In the genomic region with DNA sequence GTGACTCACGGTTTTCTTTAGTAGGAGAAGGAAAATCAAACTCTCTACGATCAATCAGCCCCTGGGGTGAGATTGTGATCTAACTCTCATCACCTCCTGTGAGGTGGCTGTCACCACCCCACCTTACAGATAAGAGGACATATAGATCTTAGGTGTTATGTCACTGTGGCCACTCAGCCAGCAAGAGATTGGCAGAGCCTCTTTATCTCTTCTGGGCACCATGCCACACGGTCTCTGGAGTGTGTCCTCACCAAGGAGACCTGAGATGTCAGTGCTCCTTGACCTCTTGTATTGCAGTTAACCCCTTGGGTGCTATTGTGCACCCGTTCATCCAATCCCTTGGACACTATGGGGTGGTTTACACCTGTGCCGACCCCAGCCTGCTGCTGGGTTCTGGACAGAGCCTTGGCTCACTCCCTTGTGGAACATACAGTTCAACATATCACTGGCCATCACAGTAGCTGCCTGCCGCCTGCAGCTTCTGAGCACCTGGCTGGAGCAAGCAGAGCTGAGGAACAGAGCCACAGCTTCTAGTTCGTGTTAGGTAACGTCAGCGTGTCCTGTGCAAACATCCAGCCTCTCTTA, we compare ENCODE assay signal across 14 mouse cellular contexts. TPM values are rescaled to one million over a fixed set of nuclear protein-coding genes. Genes with fewer than 3 reads are reported as not detected.
DNase-seq lines count a peak whose midpoint lies in the region; ATAC-seq and TF ChIP-seq lines count a peak whose summit lies in the region.
"Had no signal": no experiment of that assay in that cellular context is flagged by ENCODE, and none has a peak within 500 bp of the region (broad histone marks: within the 10 kb centered on the region; RNA-seq: fewer than 3 reads in every experiment).

No protein-coding gene starts in this region.

- no peaks in the 10 kb centered on the region for H3K9me3 ChIP-seq in heart, embryonic 13.5 days
- no peaks in the 10 kb centered on the region for H3K9me3 ChIP-seq in lung, embryonic 16.5 days (ENCODE audit: control insufficient read depth, low read length)
- H3K9me3 ChIP-seq in limb, embryonic 10.5 days (replicated peaks): no peaks in the 10 kb centered on the region
- H3K9me3 ChIP-seq: embryonic facial prominence, embryonic 15.5 days; intestine, embryonic 15.5 days; neural tube, embryonic 15.5 days had no signal

- H3K4me2 ChIP-seq in heart, embryonic 13.5 days: no peak overlapping the region
- no peak overlapping the region for H3K4me2 ChIP-seq in lung, embryonic 16.5 days (ENCODE audit: low read depth, low read length)
- H3K4me2 ChIP-seq: embryonic facial prominence, embryonic 15.5 days; intestine, embryonic 15.5 days; neural tube, embryonic 15.5 days had no signal

- WGBS in heart, embryonic 13.5 days: 42% methylated on average over 9 of the region's 9 CpGs
- 49% methylated on average over 9 of the region's 9 CpGs for WGBS in lung, embryonic 16.5 days
- WGBS in lung, adult 2 months: 63% methylated on average over 9 of the region's 9 CpGs
- 79% methylated on average over 9 of the region's 9 CpGs for WGBS in limb, embryonic 10.5 days

- H3K9ac ChIP-seq in heart, embryonic 13.5 days: peak overlapping the region; percentile 81; the same call in 1 of the 2 replicates
- H3K9ac ChIP-seq in lung, embryonic 16.5 days (ENCODE audit: low read length): no peak overlapping the region
- H3K9ac ChIP-seq: embryonic facial prominence, embryonic 15.5 days; intestine, embryonic 15.5 days; liver, embryonic 14.5 days; neural tube, embryonic 15.5 days had no signal

- no peak for TF ChIP-seq POLR2A in lung, adult 2 months (IDR thresholded peaks at IDR 0.05; ENCODE audit: borderline replicate concordance, extremely low read depth, low read depth, low read length)

- H3K36me3 ChIP-seq in heart, embryonic 13.5 days: no peaks in the 10 kb centered on the region
- H3K36me3 ChIP-seq in lung, embryonic 16.5 days (ENCODE audit: control insufficient read depth, insufficient read depth, low read length): no peaks in the 10 kb centered on the region
- H3K36me3 ChIP-seq in limb, embryonic 10.5 days: no peaks in the 10 kb centered on the region
- H3K36me3 ChIP-seq: embryonic facial prominence, embryonic 15.5 days; intestine, embryonic 15.5 days; neural tube, embryonic 15.5 days had no signal

- no peak for ATAC-seq in heart, embryonic 13.5 days (ENCODE audit: extremely low read depth, insufficient number of reproducible peaks, low FRiP score, low TSS enrichment)
- no peak for ATAC-seq in lung, embryonic 16.5 days (ENCODE audit: low read depth)
- no peak for ATAC-seq in frontal cortex, adult (ENCODE audit: low TSS enrichment)
- ATAC-seq: intestine, embryonic 15.5 days had no signal

- H3K4me1 ChIP-seq in heart, embryonic 13.5 days: peaks cover 49% of the 10 kb centered on the region
- peaks cover 21% of the 10 kb centered on the region for H3K4me1 ChIP-seq in lung, embryonic 16.5 days (replicated peaks; ENCODE audit: control insufficient read depth, insufficient read depth, low read length)
- peaks cover 21% of the 10 kb centered on the region for H3K4me1 ChIP-seq in lung, adult 2 months (ENCODE audit: control insufficient read depth, insufficient read depth, low read length)
- peaks cover 41% of the 10 kb centered on the region for H3K4me1 ChIP-seq in limb, embryonic 10.5 days

- no peak for TF ChIP-seq CTCF in lung, adult 2 months (IDR thresholded peaks at IDR 0.05; ENCODE audit: insufficient read depth, low read length)

- H3K27ac ChIP-seq in heart, embryonic 13.5 days (replicated peaks): peak overlapping the region; percentile 93
- peak overlapping the region; percentile 88; the same call in 1 of the 2 replicates for H3K27ac ChIP-seq in lung, embryonic 16.5 days (ENCODE audit: low read length)
- peak overlapping the region; percentile 15; the same call in 1 of the 2 replicates for H3K27ac ChIP-seq in limb, embryonic 10.5 days
- H3K27ac ChIP-seq: embryonic facial prominence, embryonic 15.5 days; liver, embryonic 14.5 days had no signal

- DNase-seq in adrenal gland, postnatal 14 days: peak; percentile 64
- no peak for DNase-seq in adrenal gland, postnatal 10 days
- DNase-seq in heart, adult 18-20 months: no peak
- no peak for DNase-seq in lung, adult 2 months
- DNase-seq in limb, embryonic 10.5 days (ENCODE audit: low spot score): no peak
- DNase-seq: adrenal gland, adult 8-10 months; thymus, adult 18-20 months had no signal

- no peak overlapping the region for H3K4me3 ChIP-seq in heart, embryonic 13.5 days
- H3K4me3 ChIP-seq in lung, embryonic 16.5 days (ENCODE audit: low read length): no peak overlapping the region
- no peak overlapping the region for H3K4me3 ChIP-seq in lung, adult 2 months (replicated peaks; ENCODE audit: extremely low read depth, low read depth, low read length)
- H3K4me3 ChIP-seq in limb, embryonic 10.5 days: no peak overlapping the region
- H3K4me3 ChIP-seq: embryonic facial prominence, embryonic 15.5 days; intestine, embryonic 15.5 days; neural tube, embryonic 15.5 days had no signal

- H3K27me3 ChIP-seq in heart, embryonic 13.5 days (replicated peaks): peaks cover 89% of the 10 kb centered on the region
- no peaks in the 10 kb centered on the region; the same call in 1 of the 2 replicates for H3K27me3 ChIP-seq in lung, embryonic 16.5 days (ENCODE audit: control insufficient read depth, insufficient read depth, low read depth, low read length)
- peaks cover 10% of the 10 kb centered on the region for H3K27me3 ChIP-seq in limb, embryonic 10.5 days (ENCODE audit: low read depth, poor library complexity, severe bottlenecking)
- H3K27me3 ChIP-seq: embryonic facial prominence, embryonic 15.5 days; intestine, embryonic 15.5 days; neural tube, embryonic 15.5 days had no signal

RNA-seq across cellular contexts. Expression of a gene that starts 58.3 kb away (rescaled TPM):
- total RNA-seq in adrenal gland, postnatal 14 days (2021): 46.7 and 69.3 TPM in 2 replicates
- total RNA-seq in adrenal gland, postnatal 10 days (2021): 10 to 100 TPM; 37.0 to 58.7 TPM
- polyA plus RNA-seq in heart, embryonic 13.5 days (2015; fragmentation: Nextera tagmentation; extraction: Ambion mirVana): 62.2 and 64.8 TPM in 2 replicates
- 10 to 100 TPM; 21.5 to 25.9 TPM for total RNA-seq in heart, adult 18-20 months (2021)
- polyA plus RNA-seq in lung, embryonic 16.5 days (2015; fragmentation: Nextera tagmentation; extraction: Ambion mirVana): 57.4 and 66.1 TPM in 2 replicates
- 97.1 and 104 TPM in 2 replicates for polyA plus RNA-seq in lung, adult 2 months (2012; rRNA removed)
- 24.9 and 38.2 TPM in 2 replicates for polyA plus RNA-seq in limb, embryonic 10.5 days (2016; fragmentation: Nextera tagmentation; extraction: Ambion mirVana)

Comparison
In these comparisons a context has a peak if more than half of its experiments do, and no peak if none do; other contexts are left out.
1. H3K27ac ChIP-seq: peak in every context shown above with its lines; median percentile 93 in heart, embryonic 13.5 days; 88 in lung, embryonic 16.5 days; 15 in limb, embryonic 10.5 days.